Mouse (Mus musculus) kidney, adult 10 weeks (tissue): Measurements from ENCODE around the gene Tdpoz4. TPM values are rescaled to one million over a fixed set of nuclear protein-coding genes. Genes with fewer than 3 reads are reported as not detected.

Source experiments
- polyA plus RNA-seq: library from polyadenylated mRNA; stranded (reverse); fragments of 350-450 nt; fragmentation: Illumina TruSeq; extraction: RNeasy Lipid Tissue Mini Kit (QIAGEN cat#74804); gene quantifications from one replicate; pipeline ENCODE4 v1.2.3, GENCODE M21; 2014; ENCODE audit warnings: low read depth, low replicate concordance

The Tdpoz4 gene
- not detected for polyA plus RNA-seq

DNA sequence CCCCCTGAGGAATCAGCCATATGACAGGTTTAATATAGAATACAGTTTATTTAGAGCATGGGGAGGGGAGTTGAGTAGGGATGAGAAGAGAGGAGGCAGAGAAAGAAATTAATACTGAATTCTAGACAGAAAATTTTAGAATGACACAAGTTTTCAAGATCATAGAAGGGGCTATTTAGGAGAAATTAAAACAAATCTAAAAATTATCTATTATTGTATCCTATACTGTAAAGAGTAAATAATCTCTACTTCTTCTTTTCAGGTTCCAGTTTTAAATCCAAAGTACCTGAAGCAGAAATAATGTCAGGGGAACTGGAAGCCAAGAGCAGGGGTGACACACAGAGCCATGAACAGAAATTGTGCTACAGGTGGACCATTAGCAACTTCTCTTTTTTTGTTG, at the start of gene Tdpoz4:
Gene Tdpoz4, plus strand, starts transcription at position 301 of the 400 bp plus-strand sequence.

DNA sequence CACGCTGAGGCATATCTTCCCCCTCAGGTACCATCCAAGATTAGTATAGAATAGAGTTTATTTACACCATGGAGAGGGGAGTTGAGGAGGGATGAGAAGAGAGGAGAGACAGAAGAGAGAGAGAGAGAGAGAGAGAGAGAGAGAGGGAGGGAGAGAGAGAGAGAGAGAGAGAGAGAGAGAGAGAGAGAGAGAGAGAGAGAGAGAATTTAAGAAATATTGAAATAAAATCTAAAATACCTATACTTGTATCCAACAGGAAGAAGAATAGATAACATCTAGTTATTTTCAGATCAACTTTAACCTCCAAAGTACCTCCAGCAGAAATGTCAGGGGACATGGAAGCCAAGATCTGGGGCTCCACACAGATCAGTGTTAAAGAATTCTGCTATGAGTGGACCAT, 23.5 kb upstream of the Tdpoz4 start, which contains the start of gene Gm5773:
Gene Gm5773, plus strand, starts transcription at position 301 of the 400 bp plus-strand sequence.

DNA sequence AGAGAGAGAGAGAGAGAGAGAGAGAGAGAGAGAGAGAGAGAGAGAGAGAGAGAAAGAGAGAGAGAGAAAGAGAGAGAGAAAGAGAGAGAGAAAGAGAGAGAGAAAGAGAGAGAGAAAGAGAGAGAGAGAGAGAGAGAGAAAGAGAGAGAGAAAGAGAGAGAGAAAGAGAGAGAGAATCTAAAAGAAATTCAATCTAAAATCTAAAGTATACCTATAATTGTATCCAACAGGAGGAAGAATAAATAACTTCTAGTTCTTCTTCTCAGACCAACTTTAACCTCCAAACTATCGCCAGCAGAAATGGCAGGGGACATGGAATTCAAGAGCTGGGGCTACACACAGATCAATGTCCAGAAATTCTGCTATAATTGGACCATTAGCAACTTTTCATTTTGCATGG, 29.5 kb downstream of the Tdpoz4 start, which contains the start of gene Tdpoz3:
Gene Tdpoz3, plus strand, starts transcription at position 301 of the 400 bp plus-strand sequence.

Other genes starting within 250 kb of the Tdpoz4 start
- gene S100a10, start 241.3 kb upstream of the Tdpoz4 start, polyA plus RNA-seq = 84.1 TPM
- gene Tdpoz2, start 143.7 kb upstream of the Tdpoz4 start, polyA plus RNA-seq = not detected
- gene Tdpoz1, start 120.1 kb upstream of the Tdpoz4 start, polyA plus RNA-seq = not detected
- gene Gm37596, start 103.3 kb upstream of the Tdpoz4 start, polyA plus RNA-seq = not detected
- gene Gm5773, start 23.4 kb upstream of the Tdpoz4 start, polyA plus RNA-seq = not detected
- not detected for gene Tdpoz3, start 29.6 kb downstream of the Tdpoz4 start, polyA plus RNA-seq
- not detected for gene Gm9117, start 147.1 kb downstream of the Tdpoz4 start, polyA plus RNA-seq
- not detected for gene Tdpoz5, start 164.9 kb downstream of the Tdpoz4 start, polyA plus RNA-seq